Mouse (Mus musculus): ENCODE results near the gene Uqcc1. TPM values are rescaled to one million over a fixed set of nuclear protein-coding genes. Genes with fewer than 3 reads are reported as not detected.

Gene Uqcc1
- polyA plus RNA-seq, 1 experiment from 2014 or later: 76.1 TPM

DNA sequence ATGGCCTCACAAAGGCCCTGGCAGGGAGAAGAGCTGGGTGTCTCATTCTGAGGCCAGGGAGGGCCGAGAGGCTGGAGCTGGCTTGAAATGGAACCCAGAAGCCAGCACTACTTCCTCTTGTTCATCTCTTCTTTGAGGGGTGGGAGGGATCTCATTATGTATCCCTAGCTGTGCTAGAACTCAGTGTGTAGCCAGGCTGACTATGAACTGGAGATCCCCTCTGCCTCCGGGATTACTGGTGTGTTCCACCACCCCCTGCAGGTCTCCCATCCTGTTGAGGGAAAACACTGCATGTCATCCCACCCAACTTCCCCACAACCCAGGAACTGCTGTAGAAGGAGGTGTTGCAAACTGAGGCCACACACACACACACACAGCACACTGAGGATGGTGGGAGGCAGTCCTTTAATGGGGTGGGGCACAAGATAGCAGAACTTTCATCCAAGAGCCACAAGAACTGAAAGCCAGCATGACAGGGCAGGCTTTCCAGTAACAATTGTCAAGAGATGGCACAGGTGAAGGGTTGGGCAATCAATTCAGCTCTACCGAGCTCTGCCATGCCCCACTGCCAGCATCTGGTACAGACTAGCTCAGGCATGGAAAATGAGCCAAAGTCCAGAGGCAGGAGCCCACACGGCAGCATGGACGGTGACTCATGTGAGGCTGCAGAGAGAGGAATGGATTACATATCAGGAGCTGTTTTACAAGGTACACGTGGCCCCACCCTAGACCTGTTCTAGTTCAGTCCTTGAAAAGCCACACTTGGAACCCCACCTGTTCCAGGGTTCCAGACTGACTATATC is 110.5 kb downstream of the Uqcc1 start:
- peaks cover 22% of the 10 kb centered on the region for H3K36me3 ChIP-seq (ENCODE audit: control insufficient read depth, insufficient read depth, low read length)
- H3K4me2 ChIP-seq: peak overlapping the region; percentile 93
- H3K27me3 ChIP-seq (replicated peaks; ENCODE audit: control insufficient read depth, insufficient read depth, low read length): no peaks in the 10 kb centered on the region
- WGBS: 64% methylated on average over 6 of the region's 6 CpGs
- no peak overlapping the region; the same call in 1 of the 2 replicates for H3K4me3 ChIP-seq (ENCODE audit: low read depth, low read length)
- H3K9ac ChIP-seq (ENCODE audit: low read depth, low read length): no peak overlapping the region
- DNase-seq (ENCODE audit: low spot score) (no peak), ATAC-seq (replicated peaks; ENCODE audit: low FRiP score) (no peak)
- peaks cover 13% of the 10 kb centered on the region for H3K4me1 ChIP-seq (replicated peaks; ENCODE audit: control insufficient read depth, insufficient read depth, low read length)
- H3K27ac ChIP-seq (ENCODE audit: low read depth, low read length): peak overlapping the region; percentile 5; the same call in 1 of the 2 replicates
- H3K9me3 ChIP-seq (ENCODE audit: control insufficient read depth, low read length): no peaks in the 10 kb centered on the region

- H3K27ac ChIP-seq (ENCODE audit: low read depth, low read length): peak within 1 kb of the TSS; percentile 29; the same call in 1 of the 2 replicates
- H3K27me3 ChIP-seq (replicated peaks; ENCODE audit: control insufficient read depth, insufficient read depth, low read length): no peaks in the 10 kb centered on the region
- DNase-seq (ENCODE audit: low spot score) (no peak), ATAC-seq (replicated peaks; ENCODE audit: low FRiP score) (no peak)
- peak within 1 kb of the TSS; percentile 74 for H3K4me3 ChIP-seq (ENCODE audit: low read depth, low read length)
- H3K4me2 ChIP-seq: peak within 1 kb of the TSS; percentile 93
- H3K4me1 ChIP-seq (replicated peaks; ENCODE audit: control insufficient read depth, insufficient read depth, low read length): peaks cover 13% of the 10 kb centered on the region
- H3K9ac ChIP-seq (ENCODE audit: low read depth, low read length): peak within 1 kb of the TSS; percentile 76
- H3K36me3 ChIP-seq (ENCODE audit: control insufficient read depth, insufficient read depth, low read length): peaks cover 22% of the 10 kb centered on the region
- H3K9me3 ChIP-seq (ENCODE audit: control insufficient read depth, low read length): no peaks in the 10 kb centered on the region
Measured at GRCm38 (mm10) chr2:155819392-155819448, 110.9 kb downstream of the Uqcc1 start, which contains the start of gene BC029722. Gene BC029722 (minus strand): TSS chr2:155819426.

- DNase-seq (ENCODE audit: low spot score) (peak; percentile 92), ATAC-seq (replicated peaks; ENCODE audit: low FRiP score) (peak; percentile 96)
- Histone ChIP-seq H3K27me3 (replicated peaks; ENCODE audit: control insufficient read depth, insufficient read depth, low read length) (no peaks in the 10 kb centered on the region), H3K36me3 (ENCODE audit: control insufficient read depth, insufficient read depth, low read length) (peaks cover 20% of the 10 kb centered on the region), H3K27ac (ENCODE audit: low read depth, low read length) (peak overlapping the region; percentile 29; the same call in 1 of the 2 replicates), H3K9ac (ENCODE audit: low read depth, low read length) (peak overlapping the region; percentile 76), H3K4me2 (peak overlapping the region; percentile 93), H3K4me1 (replicated peaks; ENCODE audit: control insufficient read depth, insufficient read depth, low read length) (peaks cover 13% of the 10 kb centered on the region), H3K9me3 (ENCODE audit: control insufficient read depth, low read length) (no peaks in the 10 kb centered on the region), H3K4me3 (ENCODE audit: low read depth, low read length) (peak overlapping the region; percentile 74)
- 3% methylated on average over 37 of the region's 37 CpGs for WGBS
Measured at GRCm38 (mm10) chr2:155818596-155819391, 111.3 kb downstream of the Uqcc1 start.

- ATAC-seq (replicated peaks; ENCODE audit: low FRiP score): no peak
- peaks cover 11% of the 10 kb centered on the region for H3K36me3 ChIP-seq (ENCODE audit: control insufficient read depth, insufficient read depth, low read length)
- H3K9ac ChIP-seq (ENCODE audit: low read depth, low read length): no peak overlapping the region
- no peaks in the 10 kb centered on the region for H3K27me3 ChIP-seq (replicated peaks; ENCODE audit: control insufficient read depth, insufficient read depth, low read length)
- no peak for DNase-seq (ENCODE audit: low spot score)
- H3K4me2 ChIP-seq: peak overlapping the region; percentile 93
- 78% methylated on average over 10 of the region's 10 CpGs for WGBS
- H3K4me1 ChIP-seq (replicated peaks; ENCODE audit: control insufficient read depth, insufficient read depth, low read length): peaks cover 13% of the 10 kb centered on the region
- H3K4me3 ChIP-seq (ENCODE audit: low read depth, low read length): peak overlapping the region; percentile 74
- no peaks in the 10 kb centered on the region for H3K9me3 ChIP-seq (ENCODE audit: control insufficient read depth, low read length)
- H3K27ac ChIP-seq (ENCODE audit: low read depth, low read length): no peak overlapping the region
Measured at GRCm38 (mm10) chr2:155817301-155818245, 112.5 kb downstream of the Uqcc1 start.

DNA sequence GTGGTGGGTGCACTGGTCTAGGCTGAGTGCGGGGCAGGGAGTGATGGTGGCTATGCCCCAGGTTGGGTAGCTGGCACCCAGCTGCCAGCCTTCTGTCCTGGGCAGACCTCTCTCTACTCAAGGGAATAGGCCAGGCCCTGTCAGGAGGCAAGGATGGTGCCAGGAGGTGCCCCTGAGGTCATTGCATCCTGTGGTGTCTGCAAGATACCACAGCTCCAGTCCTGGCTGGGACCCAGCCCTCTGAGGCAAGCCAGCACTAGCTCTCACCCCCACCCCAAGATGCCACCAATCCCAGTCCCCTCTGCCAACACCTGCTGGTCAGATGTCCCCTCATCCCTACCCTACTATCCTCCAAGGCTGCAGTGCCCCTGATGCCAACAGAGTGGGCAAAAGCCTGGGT is 113.9 kb downstream of the Uqcc1 start:
- ATAC-seq (replicated peaks; ENCODE audit: low FRiP score): no peak
- Histone ChIP-seq H3K36me3 (ENCODE audit: control insufficient read depth, insufficient read depth, low read length) (peaks cover 3% of the 10 kb centered on the region; the same call in 1 of the 2 replicates), H3K9ac (ENCODE audit: low read depth, low read length) (no peak overlapping the region), H3K27me3 (replicated peaks; ENCODE audit: control insufficient read depth, insufficient read depth, low read length) (no peaks in the 10 kb centered on the region; the same call in 1 of the 2 replicates), H3K27ac (ENCODE audit: low read depth, low read length) (no peak overlapping the region), H3K9me3 (ENCODE audit: control insufficient read depth, low read length) (no peaks in the 10 kb centered on the region), H3K4me2 (no peak overlapping the region), H3K4me1 (replicated peaks; ENCODE audit: control insufficient read depth, insufficient read depth, low read length) (peaks cover 13% of the 10 kb centered on the region), H3K4me3 (ENCODE audit: low read depth, low read length) (no peak overlapping the region)
- no peak for DNase-seq (ENCODE audit: low spot score)
- WGBS: 100% methylated on average over 1 of the region's 1 CpGs

- peaks cover 13% of the 10 kb centered on the region for H3K4me1 ChIP-seq (replicated peaks; ENCODE audit: control insufficient read depth, insufficient read depth, low read length)
- no peak overlapping the region for H3K4me2 ChIP-seq
- WGBS: 29% methylated on average over 5 of the region's 5 CpGs
- no peak overlapping the region for H3K4me3 ChIP-seq (ENCODE audit: low read depth, low read length)
- no peaks in the 10 kb centered on the region; the same call in 1 of the 2 replicates for H3K27me3 ChIP-seq (replicated peaks; ENCODE audit: control insufficient read depth, insufficient read depth, low read length)
- no peak for DNase-seq (ENCODE audit: low spot score)
- no peak overlapping the region for H3K27ac ChIP-seq (ENCODE audit: low read depth, low read length)
- H3K9me3 ChIP-seq (ENCODE audit: control insufficient read depth, low read length): no peaks in the 10 kb centered on the region
- H3K36me3 ChIP-seq (ENCODE audit: control insufficient read depth, insufficient read depth, low read length): 0 out of 2 replicates have a peak, but pooled peaks cover 2% of the 10 kb centered on the region
- no peak for ATAC-seq (replicated peaks; ENCODE audit: low FRiP score)
- H3K9ac ChIP-seq (ENCODE audit: low read depth, low read length): no peak overlapping the region
Measured at GRCm38 (mm10) chr2:155814829-155815228, 115.3 kb downstream of the Uqcc1 start.

GRCm38 (mm10) chr2:155812637-155813036 is 117.5 kb downstream of the Uqcc1 start:
- Histone ChIP-seq H3K9ac (ENCODE audit: low read depth, low read length) (no peak overlapping the region), H3K36me3 (ENCODE audit: control insufficient read depth, insufficient read depth, low read length) (no peaks in the 10 kb centered on the region), H3K4me2 (no peak overlapping the region), H3K27ac (ENCODE audit: low read depth, low read length) (no peak overlapping the region), H3K4me1 (replicated peaks; ENCODE audit: control insufficient read depth, insufficient read depth, low read length) (no peaks in the 10 kb centered on the region), H3K9me3 (ENCODE audit: control insufficient read depth, low read length) (no peaks in the 10 kb centered on the region), H3K4me3 (ENCODE audit: low read depth, low read length) (no peak overlapping the region), H3K27me3 (replicated peaks; ENCODE audit: control insufficient read depth, insufficient read depth, low read length) (no peaks in the 10 kb centered on the region; the same call in 1 of the 2 replicates)
- no peak for ATAC-seq (replicated peaks; ENCODE audit: low FRiP score)
- DNase-seq (ENCODE audit: low spot score): no peak
- 76% methylated on average over 4 of the region's 4 CpGs for WGBS

DNA sequence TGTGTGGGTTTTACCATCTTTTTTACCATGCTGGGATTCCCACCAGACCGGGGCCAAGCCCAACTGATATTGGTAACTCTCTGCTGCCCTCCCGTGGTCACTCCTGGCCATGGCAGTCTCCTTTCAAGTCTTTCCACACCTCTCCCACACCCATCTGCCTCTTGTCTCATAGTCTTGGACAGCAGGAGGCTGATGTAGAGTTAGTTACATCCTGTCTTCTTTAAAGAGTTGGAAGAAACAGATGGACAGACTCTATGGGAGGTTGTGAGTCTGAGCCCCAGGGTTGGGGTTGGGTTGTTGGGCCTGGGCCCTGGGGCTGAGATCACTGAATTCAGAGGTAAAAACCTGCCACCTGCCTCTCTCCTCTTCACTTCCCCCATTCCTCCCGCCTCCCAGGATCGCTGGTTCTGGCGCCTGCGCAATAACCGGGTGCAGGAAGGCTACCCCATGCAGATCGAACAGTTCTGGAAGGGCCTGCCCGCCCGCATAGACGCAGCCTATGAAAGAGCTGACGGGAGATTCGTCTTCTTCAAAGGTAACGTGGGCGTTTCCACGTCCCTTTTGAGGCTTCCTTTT is 118.2 kb downstream of the Uqcc1 start:
- H3K4me1 ChIP-seq (replicated peaks; ENCODE audit: control insufficient read depth, insufficient read depth, low read length): no peaks in the 10 kb centered on the region
- H3K9me3 ChIP-seq (ENCODE audit: control insufficient read depth, low read length): no peaks in the 10 kb centered on the region
- H3K36me3 ChIP-seq (ENCODE audit: control insufficient read depth, insufficient read depth, low read length): no peaks in the 10 kb centered on the region
- ATAC-seq (replicated peaks; ENCODE audit: low FRiP score) (no peak), DNase-seq (ENCODE audit: low spot score) (peak; percentile 65)
- H3K27ac ChIP-seq (ENCODE audit: low read depth, low read length): no peak overlapping the region
- no peak overlapping the region for H3K9ac ChIP-seq (ENCODE audit: low read depth, low read length)
- no peaks in the 10 kb centered on the region; the same call in 1 of the 2 replicates for H3K27me3 ChIP-seq (replicated peaks; ENCODE audit: control insufficient read depth, insufficient read depth, low read length)
- H3K4me3 ChIP-seq (ENCODE audit: low read depth, low read length): no peak overlapping the region
- no peak overlapping the region for H3K4me2 ChIP-seq
- 40% methylated on average over 16 of the region's 16 CpGs for WGBS

Measured in liver, embryonic 11.5 days (tissue).